Mouse (Mus musculus) ES-Bruce4 (cell line): ENCODE measurements around the gene Car1.
"Not testable (repeated sequence)": the region's sequence is repeated elsewhere in the genome, so short reads cannot be mapped to it uniquely, and the experiment has no call there.

Experiments used
- CTCF ChIP-seq: IDR thresholded peaks from one replicate; pipeline ENCODE4 v1.8.1; 2011; ENCODE audit warnings: low read depth, low read length
- EP300 ChIP-seq: IDR thresholded peaks from 2 replicates; pipeline ENCODE4 v1.6.1; 2011; ENCODE audit warnings: low read depth, low read length; ENCODE audit not compliant: insufficient read depth

GRCm38 (mm10) chr3:14815396-14815795 is 7.2 kb upstream of the Car1 start:
- not testable (repeated sequence) for TF ChIP-seq CTCF, EP300
